Mouse (Mus musculus) layer of hippocampus, adult 9-10 months (tissue): ENCODE results near the gene Thrsp.

Source experiments
- DNase-seq: peaks from one replicate; pipeline ENCODE4 v3.0.0; 2022; ENCODE audit warnings: low spot score

The Thrsp gene

GRCm38 (mm10) chr7:97375906-97376305 lies 41.6 kb downstream of the Thrsp start:
- no peak for DNase-seq

- no peak for DNase-seq
Observed at GRCm38 (mm10) chr7:97375101-97375500, 42.4 kb downstream of the Thrsp start.

- DNase-seq = no peak
Observed at GRCm38 (mm10) chr7:97365887-97366286, 51.6 kb downstream of the Thrsp start.
